Mouse (Mus musculus): Measurements from ENCODE around the gene Poc1b.

Gene Poc1b

DNA sequence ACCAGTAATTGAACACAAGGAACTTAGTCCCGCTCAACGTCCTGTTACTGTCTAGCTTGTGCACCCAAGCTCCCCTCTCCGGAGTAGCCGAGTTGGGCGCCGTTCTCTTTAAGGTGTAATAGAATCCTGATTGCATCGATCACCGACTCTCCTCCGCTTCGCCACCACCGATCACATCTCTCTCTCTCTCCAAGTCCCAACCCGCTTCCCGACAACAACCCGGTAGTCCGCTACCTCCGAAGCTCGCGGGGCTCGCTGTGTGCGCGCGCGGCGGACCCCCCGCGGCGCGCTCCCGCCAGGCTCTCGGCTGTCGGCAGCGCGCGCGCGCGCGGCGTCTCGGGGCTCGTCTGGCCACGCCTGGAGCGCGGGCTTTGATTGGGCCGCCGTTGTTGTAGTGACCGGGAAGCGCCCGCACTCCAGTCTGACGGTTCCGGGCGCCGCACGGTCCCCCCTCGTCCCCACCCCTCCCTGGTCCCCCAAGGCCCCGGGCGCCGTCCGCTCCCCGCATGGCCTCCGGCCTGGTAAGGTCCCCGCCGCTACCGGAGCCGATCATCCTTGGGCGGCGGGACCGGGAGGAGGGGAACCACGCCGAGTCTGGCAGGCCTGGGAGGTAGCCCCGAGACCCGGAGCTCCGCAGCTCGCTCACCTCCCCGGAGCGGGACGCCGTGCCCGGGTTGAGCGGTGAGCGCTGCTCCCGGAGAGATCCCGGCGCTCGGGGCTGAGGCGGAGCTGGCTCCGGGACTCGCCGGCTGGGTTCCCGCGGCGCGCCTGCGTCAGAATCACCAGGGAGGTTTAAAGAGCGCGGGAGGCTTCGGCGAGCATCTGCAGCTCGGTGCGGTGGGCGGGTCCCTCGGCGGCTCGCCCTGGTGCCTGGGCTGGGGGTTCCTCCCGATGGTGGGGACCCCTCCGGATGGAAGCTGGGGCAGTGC is at the start of gene Poc1b:
Poc1b (plus strand) TSS at position 334 of the 929 bp plus-strand sequence.
- DNase-seq (ENCODE audit: low read depth in 2 of 2, low spot score in 2 of 2): peak; percentile 56 to 65

GRCm38 (mm10) chr10:99060588-99060987 is 46.2 kb upstream of the Poc1b start:
- no peak for DNase-seq (ENCODE audit: low read depth in 2 of 2, low spot score in 2 of 2)

- no peak for DNase-seq (ENCODE audit: low read depth in 2 of 2, low spot score in 2 of 2)
Observed at GRCm38 (mm10) chr10:99061418-99061817, 45.4 kb upstream of the Poc1b start.

DNA sequence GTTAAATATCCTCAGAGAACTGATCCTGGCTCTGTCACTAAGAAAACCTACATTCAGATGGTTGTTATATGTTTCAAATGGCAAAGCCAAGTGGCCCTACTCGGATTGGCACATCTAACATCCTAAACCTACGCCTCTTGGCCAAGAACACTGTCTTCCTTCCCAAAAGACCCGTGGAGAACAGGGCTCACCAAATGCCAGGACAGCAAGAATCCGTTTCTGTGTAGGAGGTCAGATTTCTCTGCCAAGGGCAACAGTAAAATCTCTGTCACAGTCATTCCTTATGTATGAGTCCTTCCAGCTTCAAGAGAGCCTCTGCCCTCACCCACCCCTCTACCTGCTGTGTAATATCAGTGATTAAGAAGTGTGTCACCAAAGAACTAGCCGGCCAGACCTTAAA is 44.3 kb upstream of the Poc1b start:
- no peak for DNase-seq (ENCODE audit: low read depth in 2 of 2, low spot score in 2 of 2)

DNA sequence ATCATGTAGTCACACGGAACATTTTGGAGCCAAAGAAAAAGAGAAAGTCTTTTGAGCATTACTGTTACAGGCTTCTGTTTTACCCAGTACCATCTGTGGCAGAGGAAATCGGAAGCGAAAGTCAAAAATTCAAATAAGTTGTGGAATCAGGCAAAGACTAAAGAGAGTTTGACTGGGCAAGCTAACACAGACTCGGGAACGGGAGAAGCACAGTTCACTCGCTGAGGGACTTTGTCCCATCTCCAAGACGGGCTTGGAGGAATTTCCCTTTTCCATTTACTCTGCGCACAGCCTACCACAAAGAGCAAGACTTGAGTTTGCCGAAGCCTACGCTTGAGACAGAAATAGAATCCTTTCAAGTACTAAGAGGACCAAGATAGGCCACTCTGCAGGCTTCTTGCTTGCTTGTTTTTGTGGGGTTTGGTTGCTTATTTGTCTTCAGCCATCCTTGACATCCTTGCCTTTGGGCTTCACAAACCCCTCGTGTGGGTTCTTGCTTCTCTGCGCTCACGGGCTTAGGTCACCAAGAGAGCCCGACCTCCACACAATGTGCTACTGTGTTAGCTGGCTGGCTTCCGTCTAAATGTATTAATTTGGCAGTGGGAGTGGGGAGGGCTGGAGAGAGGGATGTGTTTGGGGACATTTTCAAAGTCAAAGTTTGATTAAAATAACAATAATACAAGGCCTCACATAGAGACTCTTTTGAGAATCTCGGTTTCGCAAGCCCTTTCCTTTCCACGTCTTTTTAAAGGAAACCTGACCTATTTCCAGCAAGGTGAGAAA is 30.5 kb upstream of the Poc1b start:
- DNase-seq (ENCODE audit: low read depth in 2 of 2, low spot score in 2 of 2): no peak

GRCm38 (mm10) chr10:99078621-99079020 is 28.2 kb upstream of the Poc1b start:
- no peak for DNase-seq (ENCODE audit: low read depth in 2 of 2, low spot score in 2 of 2)

GRCm38 (mm10) chr10:99081569-99081990 is 25.3 kb upstream of the Poc1b start:
- DNase-seq (ENCODE audit: low read depth in 2 of 2, low spot score in 2 of 2): no peak

GRCm38 (mm10) chr10:99083431-99084003 is 23.3 kb upstream of the Poc1b start:
- DNase-seq (ENCODE audit: low read depth in 2 of 2, low spot score in 2 of 2): no peak

DNA sequence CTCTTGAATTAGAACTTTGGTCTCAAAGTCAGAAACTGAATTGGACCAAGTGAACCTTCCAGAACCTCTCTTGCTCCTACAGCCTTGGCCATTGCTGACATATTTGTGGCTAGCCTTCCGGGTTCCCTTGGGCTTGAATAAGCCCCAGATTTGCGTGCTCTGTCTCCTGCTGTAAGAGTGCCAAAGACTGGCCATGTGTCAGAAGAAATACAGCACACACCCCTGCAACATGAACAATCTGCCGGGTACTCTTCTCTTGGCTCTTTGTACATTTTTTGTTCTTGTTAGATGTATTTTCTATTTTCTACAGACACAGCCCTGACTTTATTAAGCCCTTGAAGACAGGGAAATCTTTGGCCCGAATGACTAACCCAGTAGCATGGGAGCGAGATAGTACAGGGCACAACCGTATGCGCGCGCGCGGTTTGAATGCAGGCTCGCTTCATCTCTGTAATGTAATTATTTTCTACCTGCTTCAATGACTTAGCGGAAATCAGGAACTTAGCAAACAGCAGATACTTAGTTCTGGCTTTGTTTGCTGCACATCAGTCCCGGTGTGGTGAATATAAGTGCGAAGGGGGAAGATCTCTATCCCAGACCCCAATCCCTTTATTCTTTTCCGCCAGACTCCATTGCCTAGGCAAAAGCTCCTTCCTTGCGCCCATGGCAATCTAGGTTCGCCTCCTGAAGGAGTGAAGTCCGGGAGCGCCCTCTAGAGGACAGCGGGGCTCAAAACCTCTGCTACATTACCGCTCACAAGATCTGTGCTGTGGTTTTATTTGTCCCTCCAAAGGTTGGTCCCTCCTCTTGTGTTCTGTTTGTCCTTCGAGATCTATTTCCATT is 22.2 kb upstream of the Poc1b start:
- peak; percentile 65 to 69 for DNase-seq (ENCODE audit: low read depth in 2 of 2, low spot score in 2 of 2)

GRCm38 (mm10) chr10:99085240-99085587 is 21.6 kb upstream of the Poc1b start:
- no peak for DNase-seq (ENCODE audit: low read depth in 2 of 2, low spot score in 2 of 2)

- no peak for DNase-seq (ENCODE audit: low read depth in 2 of 2, low spot score in 2 of 2)
Observed at GRCm38 (mm10) chr10:99086029-99086428, 20.8 kb upstream of the Poc1b start.

GRCm38 (mm10) chr10:99089906-99090305 is 16.9 kb upstream of the Poc1b start:
- no peak for DNase-seq (ENCODE audit: low read depth in 2 of 2, low spot score in 2 of 2)

- DNase-seq (ENCODE audit: low read depth in 2 of 2, low spot score in 2 of 2): no peak
Observed at GRCm38 (mm10) chr10:99093364-99093763, 13.5 kb upstream of the Poc1b start.

DNA sequence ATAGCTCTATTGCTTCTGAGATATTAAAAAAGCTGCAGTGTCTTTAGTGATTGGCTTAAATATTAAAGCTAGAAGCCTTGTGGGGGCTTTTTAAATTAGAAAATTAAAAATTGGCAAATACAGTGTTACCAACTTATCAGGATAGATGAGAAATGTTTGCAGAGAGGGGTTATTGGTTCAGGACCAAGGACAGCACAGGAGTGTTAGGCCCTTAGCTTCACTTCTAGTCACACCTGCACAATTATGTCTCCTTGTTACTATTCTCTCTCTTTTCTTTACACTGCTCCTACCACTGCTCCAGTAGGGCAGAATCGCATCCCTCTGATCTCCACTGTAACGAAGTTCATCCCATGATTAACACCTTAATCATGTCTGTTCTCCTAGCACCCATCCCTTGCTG is 11.7 kb upstream of the Poc1b start:
- DNase-seq (ENCODE audit: low read depth in 2 of 2, low spot score in 2 of 2): no peak

DNA sequence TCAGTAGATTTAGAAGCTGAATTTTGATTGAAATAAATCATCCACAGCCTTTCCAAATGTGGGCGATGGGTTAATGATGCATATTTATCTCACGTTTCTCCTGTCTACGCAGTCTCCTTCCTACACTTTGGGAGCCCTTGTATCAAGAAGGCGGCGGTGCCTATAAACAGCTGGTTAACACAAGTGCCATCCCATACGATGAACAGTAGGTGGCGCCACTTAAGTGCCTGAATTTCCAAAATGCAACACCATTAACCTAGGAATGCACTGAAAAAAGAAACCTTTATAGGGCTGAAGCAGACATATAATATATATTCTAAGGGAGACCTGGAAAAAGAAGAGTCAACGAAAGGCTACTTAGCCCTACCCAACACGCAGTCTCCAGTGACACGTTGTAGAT is 9.5 kb upstream of the Poc1b start:
- peak; percentile 56 to 69 for DNase-seq (ENCODE audit: low read depth in 2 of 2, low spot score in 2 of 2)

DNA sequence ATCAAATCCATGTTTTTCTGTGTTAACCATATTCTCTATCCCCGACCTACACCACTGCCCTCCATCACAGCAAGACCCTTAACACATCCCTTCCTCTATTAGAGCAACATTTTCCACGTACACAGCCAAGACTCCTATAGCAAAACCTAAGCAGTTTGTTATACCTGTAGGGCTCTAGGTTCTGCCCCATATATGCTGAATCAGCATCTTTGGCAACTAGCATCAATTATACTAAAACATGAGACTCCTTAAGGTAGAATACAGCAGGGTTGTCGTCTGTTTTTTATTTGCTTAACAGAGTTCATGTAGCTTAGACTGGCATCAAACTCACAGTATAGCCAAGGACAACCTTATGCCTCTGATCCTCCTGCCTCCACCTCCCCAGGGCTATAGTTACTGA is 1.3 kb upstream of the Poc1b start:
- no peak for DNase-seq (ENCODE audit: low read depth in 2 of 2, low spot score in 2 of 2)

DNA sequence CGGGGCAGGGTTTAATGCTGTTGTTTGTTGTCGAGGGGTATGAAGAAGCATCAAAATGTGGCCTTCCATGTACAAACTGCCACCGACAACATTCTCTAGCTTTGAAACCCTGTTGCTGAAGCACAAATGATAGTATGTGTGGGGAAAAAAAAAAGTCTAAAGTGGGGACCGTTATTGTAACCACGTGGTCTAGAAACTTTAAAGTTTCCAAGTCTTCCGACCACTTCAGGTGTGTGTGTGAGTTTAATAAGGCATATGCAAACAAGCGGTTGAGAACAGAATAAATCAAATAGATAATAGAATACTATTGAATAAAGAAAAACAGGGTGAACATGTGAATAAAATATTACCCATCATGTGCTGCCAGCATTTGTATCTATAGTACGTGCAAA is 529 bp upstream of the Poc1b start:
- no peak for DNase-seq (ENCODE audit: low read depth in 2 of 2, low spot score in 2 of 2)

DNA sequence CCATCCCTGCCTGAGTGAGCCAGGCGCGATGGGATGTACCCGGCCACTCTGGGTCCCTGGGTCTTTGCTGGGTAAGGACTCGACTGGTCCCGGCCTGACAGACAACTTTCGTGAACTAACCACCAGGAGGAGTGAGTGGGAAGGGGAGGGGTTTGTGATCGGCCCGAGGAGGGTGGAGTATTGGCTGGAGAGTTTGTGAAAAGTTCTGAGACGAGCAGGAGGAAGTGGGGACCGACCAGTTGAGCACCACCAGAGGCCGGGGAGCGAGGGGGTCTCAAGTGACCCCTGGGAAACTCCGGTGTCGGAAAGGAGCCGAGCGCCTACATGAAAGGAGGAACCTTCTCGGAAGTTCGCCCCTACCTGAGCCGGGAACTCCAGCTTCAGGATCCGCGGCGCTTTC is 1.1 kb downstream of the Poc1b start, which contains the start of gene Galnt4:
Galnt4 (plus strand) TSS at position 196 of the 400 bp plus-strand sequence.
- peak; percentile 76 to 83 for DNase-seq (ENCODE audit: low read depth in 2 of 2, low spot score in 2 of 2)

DNA sequence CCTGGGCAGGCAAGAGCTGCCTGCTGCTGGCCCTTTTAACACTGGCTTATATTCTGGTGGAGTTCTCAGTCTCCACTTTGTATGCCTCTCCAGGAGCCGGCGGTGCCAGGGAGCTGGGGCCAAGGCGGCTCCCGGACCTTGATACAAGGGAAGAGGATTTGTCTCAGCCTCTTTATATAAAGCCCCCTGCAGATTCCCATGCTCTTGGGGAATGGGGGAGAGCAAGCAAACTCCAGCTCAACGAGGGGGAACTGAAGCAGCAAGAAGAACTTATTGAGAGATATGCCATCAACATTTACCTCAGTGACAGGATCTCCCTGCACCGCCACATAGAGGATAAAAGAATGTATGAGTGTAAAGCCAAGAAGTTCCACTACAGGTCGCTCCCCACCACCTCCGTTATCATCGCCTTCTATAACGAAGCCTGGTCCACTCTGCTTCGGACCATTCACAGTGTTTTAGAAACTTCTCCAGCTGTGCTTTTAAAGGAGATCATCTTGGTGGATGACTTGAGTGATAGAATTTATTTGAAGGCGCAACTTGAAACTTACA is 1.7 kb downstream of the Poc1b start:
- no peak for DNase-seq (ENCODE audit: low read depth in 2 of 2, low spot score in 2 of 2)

GRCm38 (mm10) chr10:99113533-99113932 is 6.7 kb downstream of the Poc1b start:
- no peak for DNase-seq (ENCODE audit: low read depth in 2 of 2, low spot score in 2 of 2)

- DNase-seq (ENCODE audit: low read depth in 2 of 2, low spot score in 2 of 2): no peak
Observed at GRCm38 (mm10) chr10:99114295-99114694, 7.5 kb downstream of the Poc1b start.

All from CD8-positive naive resting alpha-beta T cell, adult 2 months (primary cell).